Mouse (Mus musculus): ENCODE measurements at regions not wholly inside any gene's neighbourhood (a gene's known extent, or its start where the extent isn't known, plus 50 kb on each side); places are given as distances from the start of the nearest gene placed in this dataset.

GRCm38 (mm10) chr16:55539179-55539578 lies 241.4 kb upstream of the Zpld1 start:
- 53% methylated on average over 1 of the region's 1 CpGs for WGBS
- Histone ChIP-seq H3K27ac (no peak overlapping the region), H3K9ac (ENCODE audit: low read depth, low read length) (no peak overlapping the region), H3K4me3 (replicated peaks; ENCODE audit: low read depth, low read length) (no peak overlapping the region), H3K9me3 (replicated peaks; ENCODE audit: low read length) (no peaks in the 10 kb centered on the region), H3K4me1 (replicated peaks; ENCODE audit: insufficient read depth, low read length) (no peaks in the 10 kb centered on the region), H3K27me3 (ENCODE audit: insufficient read depth, low read length) (no peaks in the 10 kb centered on the region), H3K4me2 (ENCODE audit: low read length) (no peak overlapping the region), H3K36me3 (ENCODE audit: insufficient read depth, low read length) (no peaks in the 10 kb centered on the region)
- ATAC-seq (replicated peaks; ENCODE audit: low FRiP score, low read depth) (no peak), DNase-seq (ENCODE audit: low spot score) (no peak)
- no peak for TF ChIP-seq CTCF (IDR thresholded peaks at IDR 0.05; ENCODE audit: low read depth)

- Histone ChIP-seq H3K4me2 (ENCODE audit: low read length) (no peak overlapping the region), H3K27me3 (ENCODE audit: insufficient read depth, low read length) (no peaks in the 10 kb centered on the region), H3K9me3 (replicated peaks; ENCODE audit: low read length) (no peaks in the 10 kb centered on the region), H3K4me1 (replicated peaks; ENCODE audit: insufficient read depth, low read length) (no peaks in the 10 kb centered on the region), H3K4me3 (replicated peaks; ENCODE audit: low read depth, low read length) (no peak overlapping the region), H3K36me3 (ENCODE audit: insufficient read depth, low read length) (no peaks in the 10 kb centered on the region), H3K9ac (ENCODE audit: low read depth, low read length) (no peak overlapping the region), H3K27ac (no peak overlapping the region)
- no peak for TF ChIP-seq CTCF (IDR thresholded peaks at IDR 0.05; ENCODE audit: low read depth)
- DNase-seq (ENCODE audit: low spot score) (no peak), ATAC-seq (replicated peaks; ENCODE audit: low FRiP score, low read depth) (no peak)
- 77% methylated on average over 5 of the region's 5 CpGs for WGBS
Measured at GRCm38 (mm10) chr16:55537548-55537947, 239.8 kb upstream of the Zpld1 start.

GRCm38 (mm10) chr16:55532686-55533085 lies 234.9 kb upstream of the Zpld1 start:
- Histone ChIP-seq H3K4me2 (ENCODE audit: low read length) (no peak overlapping the region), H3K27me3 (ENCODE audit: insufficient read depth, low read length) (no peaks in the 10 kb centered on the region), H3K27ac (no peak overlapping the region), H3K9ac (ENCODE audit: low read depth, low read length) (no peak overlapping the region), H3K36me3 (ENCODE audit: insufficient read depth, low read length) (no peaks in the 10 kb centered on the region), H3K4me3 (replicated peaks; ENCODE audit: low read depth, low read length) (no peak overlapping the region), H3K4me1 (replicated peaks; ENCODE audit: insufficient read depth, low read length) (no peaks in the 10 kb centered on the region), H3K9me3 (replicated peaks; ENCODE audit: low read length) (no peaks in the 10 kb centered on the region)
- 66% methylated on average over 3 of the region's 3 CpGs for WGBS
- DNase-seq (ENCODE audit: low spot score) (peak; percentile 35), ATAC-seq (replicated peaks; ENCODE audit: low FRiP score, low read depth) (peak; percentile 86)
- no peak for TF ChIP-seq CTCF (IDR thresholded peaks at IDR 0.05; ENCODE audit: low read depth)

- Histone ChIP-seq H3K4me1 (replicated peaks; ENCODE audit: insufficient read depth, low read length) (no peaks in the 10 kb centered on the region), H3K27me3 (ENCODE audit: insufficient read depth, low read length) (no peaks in the 10 kb centered on the region), H3K4me2 (ENCODE audit: low read length) (no peak overlapping the region), H3K9me3 (replicated peaks; ENCODE audit: low read length) (no peaks in the 10 kb centered on the region), H3K9ac (ENCODE audit: low read depth, low read length) (no peak overlapping the region), H3K36me3 (ENCODE audit: insufficient read depth, low read length) (no peaks in the 10 kb centered on the region), H3K27ac (no peak overlapping the region), H3K4me3 (replicated peaks; ENCODE audit: low read depth, low read length) (no peak overlapping the region)
- no peak for TF ChIP-seq CTCF (IDR thresholded peaks at IDR 0.05; ENCODE audit: low read depth)
- ATAC-seq (replicated peaks; ENCODE audit: low FRiP score, low read depth) (no peak), DNase-seq (ENCODE audit: low spot score) (no peak)
Measured at GRCm38 (mm10) chr16:55530844-55531243, 233.1 kb upstream of the Zpld1 start.

GRCm38 (mm10) chr16:55527680-55528079 lies 229.9 kb upstream of the Zpld1 start:
- WGBS = 75% methylated on average over 5 of the region's 5 CpGs
- no peak overlapping the region for H3K9ac ChIP-seq (ENCODE audit: low read depth, low read length)

GRCm38 (mm10) chr16:55526230-55526842 lies 228.6 kb upstream of the Zpld1 start:
- H3K36me3 ChIP-seq (ENCODE audit: insufficient read depth, low read length) = no peaks in the 10 kb centered on the region
- DNase-seq (ENCODE audit: low spot score) (no peak), ATAC-seq (replicated peaks; ENCODE audit: low FRiP score, low read depth) (no peak)
- H3K27me3 ChIP-seq (ENCODE audit: insufficient read depth, low read length) = no peaks in the 10 kb centered on the region
- WGBS = 72% methylated on average over 5 of the region's 5 CpGs
- no peak for TF ChIP-seq CTCF (IDR thresholded peaks at IDR 0.05; ENCODE audit: low read depth)
- no peak overlapping the region for H3K4me3 ChIP-seq (replicated peaks; ENCODE audit: low read depth, low read length)
- no peaks in the 10 kb centered on the region for H3K9me3 ChIP-seq (replicated peaks; ENCODE audit: low read length)
- no peak overlapping the region for H3K27ac ChIP-seq
- no peak overlapping the region for H3K9ac ChIP-seq (ENCODE audit: low read depth, low read length)
- H3K4me1 ChIP-seq (replicated peaks; ENCODE audit: insufficient read depth, low read length) = no peaks in the 10 kb centered on the region
- no peak overlapping the region for H3K4me2 ChIP-seq (ENCODE audit: low read length)

More at GRCm38 (mm10) chr16:55527680-55528079, 229.9 kb upstream of the Zpld1 start:
- Histone ChIP-seq H3K4me2 (ENCODE audit: low read length) (no peak overlapping the region), H3K4me3 (replicated peaks; ENCODE audit: low read depth, low read length) (no peak overlapping the region), H3K36me3 (ENCODE audit: insufficient read depth, low read length) (no peaks in the 10 kb centered on the region), H3K27ac (no peak overlapping the region), H3K4me1 (replicated peaks; ENCODE audit: insufficient read depth, low read length) (no peaks in the 10 kb centered on the region), H3K27me3 (ENCODE audit: insufficient read depth, low read length) (no peaks in the 10 kb centered on the region), H3K9me3 (replicated peaks; ENCODE audit: low read length) (no peaks in the 10 kb centered on the region)
- ATAC-seq (replicated peaks; ENCODE audit: low FRiP score, low read depth) = no peak
- no peak for DNase-seq (ENCODE audit: low spot score)
- TF ChIP-seq CTCF (IDR thresholded peaks at IDR 0.05; ENCODE audit: low read depth) = no peak

- ATAC-seq (replicated peaks; ENCODE audit: low FRiP score, low read depth) (no peak), DNase-seq (ENCODE audit: low spot score) (no peak)
- H3K4me1 ChIP-seq (replicated peaks; ENCODE audit: insufficient read depth, low read length) = no peaks in the 10 kb centered on the region
- WGBS = 88% methylated on average over 1 of the region's 1 CpGs
- H3K36me3 ChIP-seq (ENCODE audit: insufficient read depth, low read length) = no peaks in the 10 kb centered on the region
- no peaks in the 10 kb centered on the region for H3K27me3 ChIP-seq (ENCODE audit: insufficient read depth, low read length)
- no peak overlapping the region for H3K4me2 ChIP-seq (ENCODE audit: low read length)
- H3K4me3 ChIP-seq (replicated peaks; ENCODE audit: low read depth, low read length) = no peak overlapping the region
- TF ChIP-seq CTCF (IDR thresholded peaks at IDR 0.05; ENCODE audit: low read depth) = no peak
- no peak overlapping the region for H3K9ac ChIP-seq (ENCODE audit: low read depth, low read length)
- H3K9me3 ChIP-seq (replicated peaks; ENCODE audit: low read length) = no peaks in the 10 kb centered on the region
- no peak overlapping the region for H3K27ac ChIP-seq
Measured at GRCm38 (mm10) chr16:55523264-55523663, 225.5 kb upstream of the Zpld1 start.
